In the genomic region with DNA sequence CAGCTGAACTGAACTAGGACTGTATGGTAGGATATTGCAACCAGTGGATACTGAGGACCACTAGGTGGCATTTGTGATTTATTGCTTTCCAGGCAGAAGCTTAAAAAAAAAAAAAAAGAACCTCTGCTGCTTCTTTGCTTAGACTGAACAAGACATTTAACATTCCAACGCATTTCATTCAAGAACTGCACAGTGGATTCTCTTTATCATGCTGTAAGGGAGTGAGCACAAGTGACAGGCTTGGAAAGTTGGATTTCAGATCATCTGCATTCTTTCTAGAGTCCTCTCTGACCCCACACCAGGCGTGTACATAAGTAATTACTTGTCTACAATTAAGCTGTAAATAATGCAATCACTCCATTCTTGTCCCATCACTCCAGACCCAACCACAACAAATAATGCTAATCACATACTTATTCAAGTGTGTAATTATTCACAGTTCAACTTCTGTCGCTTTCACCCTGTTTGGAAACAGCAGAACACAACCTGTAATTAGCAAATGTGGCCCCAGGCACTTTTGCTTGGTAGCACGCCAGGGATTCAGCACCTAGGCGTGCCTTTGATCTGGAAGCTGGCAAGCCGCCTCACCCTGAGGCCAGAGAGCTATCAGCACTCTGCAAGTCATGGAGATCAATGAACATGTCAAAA, we compare ENCODE assay signal across 9 mouse cellular contexts.
DNase-seq lines count a peak whose midpoint lies in the region; ATAC-seq lines count a peak whose summit lies in the region.
"Had no signal": no experiment of that assay in that cellular context is flagged by ENCODE, and none has a peak within 500 bp of the region (broad histone marks: within the 10 kb centered on the region; RNA-seq: fewer than 3 reads in every experiment).

No protein-coding gene starts in this region.

- peaks cover 10% of the 10 kb centered on the region for H3K4me1 ChIP-seq in forebrain, embryonic 16.5 days (replicated peaks; ENCODE audit: control insufficient read depth, insufficient read depth, low read length)
- H3K4me1 ChIP-seq in neural tube, embryonic 15.5 days: peaks cover 8% of the 10 kb centered on the region; the same call in 1 of the 2 replicates
- H3K4me1 ChIP-seq: liver, embryonic 13.5 days had no signal

- peaks cover 20% of the 10 kb centered on the region for H3K27me3 ChIP-seq in forebrain, embryonic 16.5 days (replicated peaks; ENCODE audit: control insufficient read depth, insufficient read depth, low read length)
- no peaks in the 10 kb centered on the region for H3K27me3 ChIP-seq in neural tube, embryonic 15.5 days (replicated peaks)
- H3K27me3 ChIP-seq: liver, embryonic 13.5 days had no signal

- H3K27ac ChIP-seq in forebrain, embryonic 16.5 days (ENCODE audit: low read length): no peak overlapping the region
- 0 out of 2 replicates have a peak overlapping the region, but pooled peaks have one; percentile 9 for H3K27ac ChIP-seq in neural tube, embryonic 15.5 days (replicated peaks)
- H3K27ac ChIP-seq: liver, embryonic 13.5 days had no signal

- under 1% methylated on average over 6 of the region's 6 CpGs for WGBS in forebrain, embryonic 16.5 days
- WGBS in neural tube, embryonic 15.5 days: 5% methylated on average over 6 of the region's 6 CpGs

- peak; percentile 90 for ATAC-seq in forebrain, embryonic 16.5 days
- no peak for ATAC-seq in neural tube, embryonic 15.5 days (ENCODE audit: low FRiP score)

- no peaks in the 10 kb centered on the region for H3K9me3 ChIP-seq in forebrain, embryonic 16.5 days (ENCODE audit: control insufficient read depth, low read length)
- no peaks in the 10 kb centered on the region for H3K9me3 ChIP-seq in neural tube, embryonic 15.5 days (replicated peaks)
- H3K9me3 ChIP-seq: liver, embryonic 13.5 days had no signal

- H3K9ac ChIP-seq in forebrain, embryonic 16.5 days (replicated peaks; ENCODE audit: low read depth, low read length): no peak overlapping the region
- no peak overlapping the region for H3K9ac ChIP-seq in neural tube, embryonic 15.5 days (replicated peaks)
- H3K9ac ChIP-seq: liver, embryonic 13.5 days had no signal

- no peak overlapping the region for H3K4me3 ChIP-seq in forebrain, embryonic 16.5 days (replicated peaks; ENCODE audit: low read length)
- H3K4me3 ChIP-seq in neural tube, embryonic 15.5 days (replicated peaks): no peak overlapping the region
- H3K4me3 ChIP-seq: liver, embryonic 13.5 days had no signal

- H3K4me2 ChIP-seq in forebrain, embryonic 16.5 days (ENCODE audit: low read length): no peak overlapping the region
- H3K4me2 ChIP-seq in neural tube, embryonic 15.5 days: no peak overlapping the region
- H3K4me2 ChIP-seq: liver, embryonic 13.5 days had no signal

- no peaks in the 10 kb centered on the region for H3K36me3 ChIP-seq in forebrain, embryonic 16.5 days (ENCODE audit: control insufficient read depth, insufficient read depth)
- no peaks in the 10 kb centered on the region for H3K36me3 ChIP-seq in neural tube, embryonic 15.5 days
- H3K36me3 ChIP-seq: liver, embryonic 13.5 days had no signal

- DNase-seq in layer of hippocampus, adult 9-10 months (ENCODE audit: low spot score): peak; percentile 37
- no peak for DNase-seq in layer of hippocampus, adult 11-12 months (ENCODE audit: low spot score)
- peak; percentile 36 for DNase-seq in cerebellum, adult 11-12 months
- DNase-seq in kidney, postnatal 14 days: peak; percentile 33
- no peak for DNase-seq in urinary bladder, adult 18-20 months (ENCODE audit: low spot score in 2 of 2)
- no peak for DNase-seq in lung, postnatal 14 days
- DNase-seq: liver, embryonic 13.5 days had no signal

Comparison
In these comparisons a context has a peak if more than half of its experiments do, and no peak if none do; other contexts are left out.
1. DNase-seq: peak in layer of hippocampus, adult 9-10 months (single experiment), cerebellum, adult 11-12 months (single experiment) and kidney, postnatal 14 days (single experiment); none in layer of hippocampus, adult 11-12 months (single experiment), urinary bladder, adult 18-20 months (0 of 2) and lung, postnatal 14 days (single experiment).